Mouse (Mus musculus) hindbrain, postnatal 0 days (tissue): ENCODE results near the gene Slc16a2. TPM values are rescaled to one million over a fixed set of nuclear protein-coding genes. Genes with fewer than 3 reads are reported as not detected.
A peak's percentile ranks its signal among the peaks of the same experiment; 100 is the strongest.

Source experiments
- ATAC-seq: fragments of 200-750 bp; cut with Nextera tagmentation; 2 replicates; pipeline ENCODE4 v1.8.0; 2017; ENCODE audit warnings: mild to moderate bottlenecking, moderate TSS enrichment, moderate library complexity
- DNase-seq: peaks from one replicate; pipeline ENCODE4 v3.0.0-alpha.2; 2015; ENCODE audit warnings: low spot score
- H3K27ac ChIP-seq: fragments of 300-500 bp; sonication (generic); 2 replicates; pipeline ENCODE4 v1.5.1; 2014; ENCODE audit warnings: mild to moderate bottlenecking
- H3K27me3 ChIP-seq: fragments of 300-500 bp; sonication (generic); 2 replicates; pipeline ENCODE4 v1.6.1; 2014; ENCODE audit warnings: low read length, mixed read lengths; ENCODE audit not compliant: insufficient read depth
- H3K36me3 ChIP-seq: fragments of 300-500 bp; sonication (generic); 2 replicates; pipeline ENCODE4 v1.6.1; 2014; ENCODE audit warnings: low read length, mixed read lengths; ENCODE audit not compliant: insufficient read depth
- H3K4me1 ChIP-seq: fragments of 300-500 bp; sonication (generic); 2 replicates; pipeline ENCODE4 v1.6.1; 2014; ENCODE audit warnings: antibody characterized with exemption, low read length, mixed read lengths; ENCODE audit not compliant: insufficient read depth
- H3K4me2 ChIP-seq: fragments of 300-500 bp; sonication (generic); 2 replicates; pipeline ENCODE4 v1.6.1; 2014; ENCODE audit warnings: low read depth, mild to moderate bottlenecking, low read length, moderate library complexity, mixed read lengths
- H3K4me3 ChIP-seq: fragments of 300-500 bp; sonication (generic); 2 replicates; pipeline ENCODE4 v1.5.1; 2014; ENCODE audit warnings: low read length
- H3K9ac ChIP-seq: fragments of 300-500 bp; sonication (generic); replicated peaks from 2 replicates; pipeline ENCODE4 v1.6.1; 2014; ENCODE audit warnings: mild to moderate bottlenecking, low read length, moderate library complexity, mixed read lengths
- H3K9me3 ChIP-seq: fragments of 300-500 bp; sonication (generic); 2 replicates; pipeline ENCODE4 v1.6.1; 2016; ENCODE audit warnings: low read length, mixed read lengths
- CTCF ChIP-seq: IDR thresholded peaks from 2 replicates; pipeline ENCODE4 v1.5.1; 2016; ENCODE audit warnings: antibody characterized with exemption, control low read depth, low read depth
- WGBS: fragments of 180-500 bp; shearing (Covaris S2); extraction: QIAGEN DNeasy Blood & Tissue Kit; methylation state at CpG from one replicate; pipeline ENCODE4 v1.1.7; 2014; 5-methylcytosine and 5-hydroxymethylcytosine counted together
- polyA plus RNA-seq: library from polyadenylated mRNA; unstranded; fragments of >200 nt; fragmentation: Nextera tagmentation; extraction: Ambion mirVana; gene quantifications from 2 replicates; pipeline ENCODE4 v1.2.1, GENCODE M21; 2015
- total RNA-seq: library from RNA; depleted of rRNA; stranded (reverse); fragments of >200 nt; gene quantifications from 2 replicates; pipeline ENCODE4 v1.2.3, GENCODE M21; 2014

The Slc16a2 gene
- total and polyA plus RNA-seq, 2 experiments from 2014 or later = 31.9 to 45.3 TPM

- no peaks in the 10 kb centered on the region for H3K9me3 ChIP-seq
- TF ChIP-seq CTCF = no peak
- no peak overlapping the region for H3K27ac ChIP-seq
- no peak overlapping the region for H3K9ac ChIP-seq
- no peaks in the 10 kb centered on the region for H3K27me3 ChIP-seq
- H3K4me3 ChIP-seq = no peak overlapping the region
- 87% methylated on average over 2 of the region's 2 CpGs for WGBS
- DNase-seq (no peak), ATAC-seq (no peak)
- H3K4me2 ChIP-seq = no peak overlapping the region
- no peaks in the 10 kb centered on the region for H3K4me1 ChIP-seq
- H3K36me3 ChIP-seq = no peaks in the 10 kb centered on the region
These were observed 30.5 kb downstream of the Slc16a2 start for GRCm38 (mm10) chrX:103791329-103791728.

GRCm38 (mm10) chrX:103785681-103786080, 36.1 kb downstream of the Slc16a2 start:
- Histone ChIP-seq H3K27ac (no peak overlapping the region), H3K9ac (no peak overlapping the region), H3K4me2 (no peak overlapping the region), H3K4me1 (no peaks in the 10 kb centered on the region), H3K27me3 (no peaks in the 10 kb centered on the region), H3K9me3 (no peaks in the 10 kb centered on the region), H3K4me3 (no peak overlapping the region), H3K36me3 (no peaks in the 10 kb centered on the region)
- no peak for ATAC-seq
- no peak for DNase-seq
- 64% methylated on average over 2 of the region's 2 CpGs for WGBS
- no peak for TF ChIP-seq CTCF

GRCm38 (mm10) chrX:103776412-103776811, 45.4 kb downstream of the Slc16a2 start:
- no peak overlapping the region for H3K4me2 ChIP-seq
- H3K4me3 ChIP-seq = no peak overlapping the region
- H3K9me3 ChIP-seq = no peaks in the 10 kb centered on the region
- no peak for DNase-seq
- H3K9ac ChIP-seq = no peak overlapping the region
- no peaks in the 10 kb centered on the region for H3K27me3 ChIP-seq
- no peak for ATAC-seq
- H3K4me1 ChIP-seq = no peaks in the 10 kb centered on the region
- no peaks in the 10 kb centered on the region for H3K36me3 ChIP-seq
- H3K27ac ChIP-seq = no peak overlapping the region
- TF ChIP-seq CTCF = no peak

GRCm38 (mm10) chrX:103746197-103746596, 75.6 kb downstream of the Slc16a2 start:
- WGBS = 86% methylated on average over 1 of the region's 1 CpGs
- no peaks in the 10 kb centered on the region for H3K9me3 ChIP-seq
- H3K9ac ChIP-seq = no peak overlapping the region
- H3K36me3 ChIP-seq = no peaks in the 10 kb centered on the region
- H3K27ac ChIP-seq = no peak overlapping the region
- peaks cover 7% of the 10 kb centered on the region; the same call in 1 of the 2 replicates for H3K27me3 ChIP-seq
- no peak overlapping the region for H3K4me2 ChIP-seq
- TF ChIP-seq CTCF = no peak
- DNase-seq = no peak
- no peak for ATAC-seq
- H3K4me3 ChIP-seq = no peak overlapping the region
- no peaks in the 10 kb centered on the region for H3K4me1 ChIP-seq

GRCm38 (mm10) chrX:103744171-103745039, 77.4 kb downstream of the Slc16a2 start:
- peak overlapping the region; percentile 68 for H3K27ac ChIP-seq
- 36% methylated on average over 7 of the region's 7 CpGs for WGBS
- H3K4me1 ChIP-seq = no peaks in the 10 kb centered on the region
- H3K36me3 ChIP-seq = no peaks in the 10 kb centered on the region
- H3K4me3 ChIP-seq = no peak overlapping the region
- ATAC-seq (peak; percentile 92), DNase-seq (peak; percentile 88)
- no peaks in the 10 kb centered on the region for H3K9me3 ChIP-seq
- peaks cover 13% of the 10 kb centered on the region; the same call in 1 of the 2 replicates for H3K27me3 ChIP-seq
- no peak overlapping the region for H3K9ac ChIP-seq
- no peak for TF ChIP-seq CTCF
- H3K4me2 ChIP-seq = no peak overlapping the region

- 62% methylated on average over 2 of the region's 2 CpGs for WGBS
- no peak for DNase-seq
- H3K27me3 ChIP-seq = peaks cover 13% of the 10 kb centered on the region; the same call in 1 of the 2 replicates
- H3K4me2 ChIP-seq = no peak overlapping the region
- no peak overlapping the region for H3K27ac ChIP-seq
- no peaks in the 10 kb centered on the region for H3K9me3 ChIP-seq
- no peak for ATAC-seq
- H3K9ac ChIP-seq = no peak overlapping the region
- no peak for TF ChIP-seq CTCF
- no peaks in the 10 kb centered on the region for H3K4me1 ChIP-seq
- H3K36me3 ChIP-seq = no peaks in the 10 kb centered on the region
- no peak overlapping the region for H3K4me3 ChIP-seq
These were observed 79.8 kb downstream of the Slc16a2 start for GRCm38 (mm10) chrX:103742057-103742315.
